Mouse (Mus musculus): ENCODE measurements around the gene Smurf1.

GRCm38 (mm10) chr5:144944370-144944769, 21.3 kb downstream of the Smurf1 start:
- no peak for TF ChIP-seq EP300 (IDR thresholded peaks at IDR 0.05)
- no peak for TF ChIP-seq CTCF (IDR thresholded peaks at IDR 0.05)
